Mouse (Mus musculus): ENCODE measurements at regions not wholly inside any gene's neighbourhood (a gene's known extent, or its start where the extent isn't known, plus 50 kb on each side); places are given as distances from the start of the nearest gene placed in this dataset.

- no peak for DNase-seq (ENCODE audit: low read depth)
These were observed 304.1 kb downstream of the 1500009L16Rik start for GRCm38 (mm10) chr10:84026798-84027197.

GRCm38 (mm10) chr10:84036131-84036877, 313.6 kb downstream of the 1500009L16Rik start:
- DNase-seq (ENCODE audit: low read depth) = no peak

GRCm38 (mm10) chr10:84048706-84049105, 326.0 kb downstream of the 1500009L16Rik start:
- DNase-seq (ENCODE audit: low read depth) = no peak

- no peak for DNase-seq (ENCODE audit: low read depth)
These were observed 330.0 kb downstream of the 1500009L16Rik start for GRCm38 (mm10) chr10:84052696-84053095.

GRCm38 (mm10) chr10:84054551-84055336, 332.1 kb downstream of the 1500009L16Rik start:
- DNase-seq (ENCODE audit: low read depth) = no peak

- DNase-seq (ENCODE audit: low read depth) = no peak
These were observed 332.9 kb downstream of the 1500009L16Rik start for GRCm38 (mm10) chr10:84055402-84056167.

GRCm38 (mm10) chr10:84056323-84057169, 333.9 kb downstream of the 1500009L16Rik start:
- DNase-seq (ENCODE audit: low read depth) = peak; percentile 6

- no peak for DNase-seq (ENCODE audit: low read depth)
These were observed 335.6 kb downstream of the 1500009L16Rik start for GRCm38 (mm10) chr10:84058301-84058700.

- DNase-seq (ENCODE audit: low read depth) = no peak
These were observed 337.2 kb downstream of the 1500009L16Rik start for GRCm38 (mm10) chr10:84059646-84060491.

GRCm38 (mm10) chr10:84060492-84061218, 338.0 kb downstream of the 1500009L16Rik start:
- DNase-seq (ENCODE audit: low read depth) = peak; percentile 2

- no peak for DNase-seq (ENCODE audit: low read depth)
These were observed 344.5 kb downstream of the 1500009L16Rik start for GRCm38 (mm10) chr10:84067052-84067650.

- DNase-seq (ENCODE audit: low read depth) = no peak
These were observed 347.1 kb downstream of the 1500009L16Rik start for GRCm38 (mm10) chr10:84069806-84070205.

- DNase-seq (ENCODE audit: low read depth) = no peak
These were observed 350.3 kb downstream of the 1500009L16Rik start for GRCm38 (mm10) chr10:84072866-84073483.

- no peak for DNase-seq (ENCODE audit: low read depth)
These were observed 352.9 kb downstream of the 1500009L16Rik start for GRCm38 (mm10) chr10:84075581-84075980.

- no peak for DNase-seq (ENCODE audit: low read depth)
These were observed 357.6 kb downstream of the 1500009L16Rik start for GRCm38 (mm10) chr10:84080236-84080635.

- DNase-seq (ENCODE audit: low read depth) = no peak
These were observed 358.7 kb downstream of the Nuak1 start for GRCm38 (mm10) chr10:84081673-84082072.

- DNase-seq (ENCODE audit: low read depth) = no peak
These were observed 352.9 kb downstream of the Nuak1 start for GRCm38 (mm10) chr10:84087528-84087927.

GRCm38 (mm10) chr10:84087929-84088328, 352.5 kb downstream of the Nuak1 start:
- DNase-seq (ENCODE audit: low read depth) = no peak
